In genomic region chr4:63742101-63742500, GRCm38 (mm10) we compare ENCODE assay signal across 15 mouse cellular contexts. TPM values are rescaled to one million over a fixed set of nuclear protein-coding genes. Genes with fewer than 3 reads are reported as not detected.
DNase-seq lines count a peak whose midpoint lies in the region; ATAC-seq and TF ChIP-seq lines count a peak whose summit lies in the region.
"Had no signal": no experiment of that assay in that cellular context is flagged by ENCODE, and none has a peak within 500 bp of the region (broad histone marks: within the 10 kb centered on the region; RNA-seq: fewer than 3 reads in every experiment).

No protein-coding gene starts in this region.

- no peak for TF ChIP-seq CTCF in hindbrain, postnatal 0 days (IDR thresholded peaks at IDR 0.05; ENCODE audit: low read depth)

- H3K27ac ChIP-seq in hindbrain, postnatal 0 days = no peak overlapping the region
- H3K27ac ChIP-seq in hindbrain, embryonic 13.5 days = no peak overlapping the region
- no peak overlapping the region for H3K27ac ChIP-seq in limb, embryonic 11.5 days (replicated peaks; ENCODE audit: low read depth, low read length)
- H3K27ac ChIP-seq: embryonic facial prominence, embryonic 12.5 days; hindbrain, embryonic 14.5 days; liver, embryonic 15.5 days had no signal

- no peak overlapping the region for H3K4me3 ChIP-seq in hindbrain, postnatal 0 days (ENCODE audit: low read length)
- H3K4me3 ChIP-seq in hindbrain, embryonic 13.5 days = no peak overlapping the region
- no peak overlapping the region for H3K4me3 ChIP-seq in limb, embryonic 11.5 days (ENCODE audit: low read depth, low read length)
- H3K4me3 ChIP-seq: embryonic facial prominence, embryonic 12.5 days; heart, embryonic 12.5 days; liver, embryonic 15.5 days had no signal

- WGBS in hindbrain, postnatal 0 days = 60% methylated on average over 7 of the region's 7 CpGs
- WGBS in hindbrain, embryonic 13.5 days = 80% methylated on average over 7 of the region's 7 CpGs
- WGBS in limb, embryonic 11.5 days = 43% methylated on average over 7 of the region's 7 CpGs

- H3K4me1 ChIP-seq in hindbrain, postnatal 0 days (ENCODE audit: insufficient read depth, low read length) = no peaks in the 10 kb centered on the region
- peaks cover 5% of the 10 kb centered on the region; the same call in 1 of the 2 replicates for H3K4me1 ChIP-seq in hindbrain, embryonic 13.5 days (replicated peaks)
- peaks cover 6% of the 10 kb centered on the region; the same call in 1 of the 2 replicates for H3K4me1 ChIP-seq in limb, embryonic 11.5 days (ENCODE audit: control insufficient read depth, insufficient read depth, low read length)

- no peaks in the 10 kb centered on the region for H3K27me3 ChIP-seq in hindbrain, postnatal 0 days (ENCODE audit: insufficient read depth, low read length)
- no peaks in the 10 kb centered on the region for H3K27me3 ChIP-seq in hindbrain, embryonic 13.5 days
- H3K27me3 ChIP-seq in limb, embryonic 11.5 days (ENCODE audit: control insufficient read depth, insufficient read depth, low read length) = no peaks in the 10 kb centered on the region
- H3K27me3 ChIP-seq: embryonic facial prominence, embryonic 12.5 days; liver, embryonic 15.5 days had no signal

- no peaks in the 10 kb centered on the region for H3K9me3 ChIP-seq in hindbrain, postnatal 0 days (ENCODE audit: low read length)
- no peaks in the 10 kb centered on the region for H3K9me3 ChIP-seq in hindbrain, embryonic 13.5 days
- no peaks in the 10 kb centered on the region for H3K9me3 ChIP-seq in limb, embryonic 11.5 days (ENCODE audit: control insufficient read depth, low read length)
- H3K9me3 ChIP-seq: embryonic facial prominence, embryonic 12.5 days; heart, embryonic 12.5 days; liver, embryonic 15.5 days had no signal

- peak; percentile 11 for DNase-seq in hindbrain, postnatal 0 days (ENCODE audit: low spot score)
- peak; percentile 59 for DNase-seq in forelimb bud, embryonic 11.5 days (ENCODE audit: low read depth, low spot score)
- peak; percentile 42 for DNase-seq in limb, embryonic 11.5 days (ENCODE audit: low spot score)
- peak; percentile 69 for DNase-seq in lung, postnatal 25 days (ENCODE audit: low spot score)
- no peak for DNase-seq in thymus, postnatal 36 days
- DNase-seq in layer of hippocampus, adult 8-10 months (ENCODE audit: low spot score in 2 of 2) = no peak
- DNase-seq: cerebellum, adult 11 months; right cerebral cortex, postnatal 4 days had no signal

- no peak overlapping the region for H3K4me2 ChIP-seq in hindbrain, postnatal 0 days (ENCODE audit: low read depth, low read length)
- H3K4me2 ChIP-seq in hindbrain, embryonic 13.5 days = no peak overlapping the region
- no peak overlapping the region for H3K4me2 ChIP-seq in limb, embryonic 11.5 days (ENCODE audit: low read depth, severe bottlenecking)
- H3K4me2 ChIP-seq: embryonic facial prominence, embryonic 12.5 days; heart, embryonic 12.5 days; hindbrain, embryonic 14.5 days; liver, embryonic 15.5 days had no signal

- no peak for ATAC-seq in hindbrain, postnatal 0 days
- ATAC-seq in hindbrain, embryonic 13.5 days (ENCODE audit: low FRiP score) = no peak
- no peak for ATAC-seq in limb, embryonic 11.5 days (ENCODE audit: insufficient number of reproducible peaks, low FRiP score, low TSS enrichment, low read depth)
- ATAC-seq in CD4-positive, CD25-positive, alpha-beta regulatory T cell, adult 4 months = no peak

- H3K36me3 ChIP-seq in hindbrain, postnatal 0 days (ENCODE audit: insufficient read depth, low read length) = no peaks in the 10 kb centered on the region
- H3K36me3 ChIP-seq in hindbrain, embryonic 13.5 days = no peaks in the 10 kb centered on the region
- no peaks in the 10 kb centered on the region for H3K36me3 ChIP-seq in limb, embryonic 11.5 days (ENCODE audit: control insufficient read depth, insufficient read depth, low read length)
- H3K36me3 ChIP-seq: embryonic facial prominence, embryonic 12.5 days; heart, embryonic 12.5 days; liver, embryonic 15.5 days had no signal

- no peak overlapping the region for H3K9ac ChIP-seq in hindbrain, postnatal 0 days (replicated peaks; ENCODE audit: low read length)
- no peak overlapping the region for H3K9ac ChIP-seq in hindbrain, embryonic 13.5 days
- H3K9ac ChIP-seq in limb, embryonic 11.5 days (ENCODE audit: low read length) = no peak overlapping the region
- H3K9ac ChIP-seq: embryonic facial prominence, embryonic 12.5 days; heart, embryonic 12.5 days; hindbrain, embryonic 14.5 days; liver, embryonic 15.5 days had no signal

RNA-seq across cellular contexts. Expression of gene Tnfsf15, which starts 2.8 kb away (rescaled TPM):
- 0.26 TPM in 1 of 2 replicates, not detected in the other for total RNA-seq in hindbrain, postnatal 0 days (2014; rRNA removed)
- polyA plus RNA-seq in hindbrain, postnatal 0 days (2015; fragmentation: Nextera tagmentation; extraction: Ambion mirVana) = 0.04 TPM in 1 of 2 replicates, not detected in the other
- polyA plus RNA-seq in hindbrain, embryonic 13.5 days (2015; fragmentation: Nextera tagmentation; extraction: Ambion mirVana) = not detected in 2 replicates
- polyA plus RNA-seq in limb, embryonic 11.5 days (2014; fragmentation: Nextera tagmentation; extraction: Ambion mirVana) = not detected in 2 replicates
- not detected for total RNA-seq in layer of hippocampus, adult 8-10 months (2022)
- under 1 TPM; 0.18 to 0.38 TPM for polyA plus RNA-seq in CD4-positive, CD25-positive, alpha-beta regulatory T cell, adult 4 months (2017; shearing (Covaris generic))
- total RNA-seq: gastrocnemius, adult 18-20 months had no signal
- polyA plus RNA-seq: embryonic facial prominence, embryonic 12.5 days; hindbrain, embryonic 14.5 days had no signal

Comparison
In these comparisons a context has a peak if more than half of its experiments do, and no peak if none do; other contexts are left out.
1. DNase-seq: peak in hindbrain, postnatal 0 days (single experiment), forelimb bud, embryonic 11.5 days (single experiment), limb, embryonic 11.5 days (single experiment) and lung, postnatal 25 days (single experiment); none in thymus, postnatal 36 days (0 of 2) and layer of hippocampus, adult 8-10 months (0 of 2).